Mouse (Mus musculus): ENCODE data around the gene Ttc33.

GRCm38 (mm10) chr15:5139863-5140262, 45.5 kb upstream of the Ttc33 start:
- TF ChIP-seq POLR2A (IDR thresholded peaks at IDR 0.05; ENCODE audit: borderline replicate concordance, extremely low read depth, insufficient read depth, insufficient read length, poor library complexity, severe bottlenecking) (no peak), CTCF (IDR thresholded peaks at IDR 0.05; ENCODE audit: borderline replicate concordance, extremely low read depth, insufficient read depth, insufficient read length) (no peak)

All from brain, embryonic 14.5 days (tissue).